Mouse (Mus musculus): ENCODE data around the gene Herc6. TPM values are rescaled to one million over a fixed set of nuclear protein-coding genes. Genes with fewer than 3 reads are reported as not detected.

Gene Herc6
- polyA plus RNA-seq (2012; rRNA removed; ENCODE audit: low replicate concordance) = 7.3 and 10.5 TPM in 2 replicates

GRCm38 (mm10) chr6:57580881-57581548 is at the start of gene Herc6:
Gene Herc6, plus strand, starts transcription at chr6:57581000.

GRCm38 (mm10) chr6:57535386-57535936 is 45.3 kb upstream of the Herc6 start, which contains the start of gene Ppm1k:
Gene Ppm1k, minus strand, starts transcription at chr6:57535468.

GRCm38 (mm10) chr6:57691467-57692261 is 110.9 kb downstream of the Herc6 start, which contains the start of gene Pyurf:
Gene Pyurf, minus strand, starts transcription at chr6:57692078.

GRCm38 (mm10) chr6:57702376-57702742 is 121.6 kb downstream of the Herc6 start, which contains the start of gene Lancl2:
Gene Lancl2, plus strand, starts transcription at chr6:57702540.

Other genes with a start within 250 kb of the Herc6 start
- not detected in 2 replicates for gene Vmn1r17, start 217.3 kb upstream of the Herc6 start, polyA plus RNA-seq (2012; rRNA removed; ENCODE audit: low replicate concordance)
- gene Vmn1r18, start 185.2 kb upstream of the Herc6 start, polyA plus RNA-seq (2012; rRNA removed; ENCODE audit: low replicate concordance) = not detected in 2 replicates
- gene Vmn1r19, start 177.2 kb upstream of the Herc6 start, polyA plus RNA-seq (2012; rRNA removed; ENCODE audit: low replicate concordance) = not detected in 2 replicates
- not detected in 2 replicates for gene Vmn1r20, start 152.1 kb upstream of the Herc6 start, polyA plus RNA-seq (2012; rRNA removed; ENCODE audit: low replicate concordance)
- gene Ppm1k, start 45.5 kb upstream of the Herc6 start, polyA plus RNA-seq (2012; rRNA removed; ENCODE audit: low replicate concordance) = 1.2 and 4.6 TPM in 2 replicates
- 21.1 and 28.7 TPM in 2 replicates for gene Pyurf, start 111.1 kb downstream of the Herc6 start, polyA plus RNA-seq (2012; rRNA removed; ENCODE audit: low replicate concordance)
- gene Lancl2, start 121.5 kb downstream of the Herc6 start, polyA plus RNA-seq (2012; rRNA removed; ENCODE audit: low replicate concordance) = 2.5 and 4.6 TPM in 2 replicates
- gene Vopp1, start 244.2 kb downstream of the Herc6 start, polyA plus RNA-seq (2012; rRNA removed; ENCODE audit: low replicate concordance) = 16.2 and 23.3 TPM in 2 replicates

Measured in mammary gland, adult 2 months (tissue).